ENCODE assay signal across 17 mouse cellular contexts in genomic region chr4:142500541-142500940, GRCm38 (mm10).
"Had no signal": no experiment of that assay in that cellular context is flagged by ENCODE, and none has a peak within 500 bp of the region (broad histone marks: within the 10 kb centered on the region; RNA-seq: fewer than 3 reads in every experiment).

No protein-coding gene starts in this region.

- ATAC-seq: intestine, postnatal 0 days; lung, postnatal 0 days had no signal

- H3K4me3 ChIP-seq: limb, embryonic 13.5 days; liver, embryonic 15.5 days; midbrain, embryonic 10.5 days; stomach, embryonic 15.5 days had no signal

- H3K4me2 ChIP-seq: limb, embryonic 13.5 days; liver, embryonic 11.5 days; liver, embryonic 15.5 days; stomach, embryonic 15.5 days had no signal

- H3K4me1 ChIP-seq: liver, embryonic 15.5 days; stomach, embryonic 15.5 days had no signal

- H3K27me3 ChIP-seq: liver, embryonic 15.5 days; stomach, embryonic 15.5 days had no signal

- H3K27ac ChIP-seq: kidney, postnatal 0 days; limb, embryonic 13.5 days; liver, embryonic 15.5 days; midbrain, embryonic 10.5 days; stomach, embryonic 15.5 days had no signal

- H3K36me3 ChIP-seq: limb, embryonic 13.5 days; liver, embryonic 15.5 days; midbrain, embryonic 10.5 days; stomach, embryonic 15.5 days had no signal

- DNase-seq: kidney, adult 9 months; kidney, postnatal 36 days; layer of hippocampus, adult 9-11 months; layer of hippocampus, postnatal 36 days; lung, adult 2 months; lung, postnatal 4 days; right cerebral cortex, postnatal 14 days; thymus, adult 2 months; thymus, postnatal 25 days had no signal

- H3K9me3 ChIP-seq: limb, embryonic 13.5 days; liver, embryonic 15.5 days; midbrain, embryonic 10.5 days; stomach, embryonic 15.5 days had no signal

- H3K9ac ChIP-seq: limb, embryonic 13.5 days; liver, embryonic 15.5 days; stomach, embryonic 15.5 days had no signal
